Mouse (Mus musculus) liver, embryonic 15.5 days (tissue): ENCODE measurements at regions not wholly inside any gene's neighbourhood (a gene's known extent, or its start where the extent isn't known, plus 50 kb on each side); places are given as distances from the start of the nearest gene placed in this dataset.

ENCODE experiments used
- ATAC-seq: fragments of 200-750 bp; cut with Nextera tagmentation; 2 replicates; pipeline ENCODE4 v1.8.0; 2017; ENCODE audit warnings: moderate number of reproducible peaks, mild to moderate bottlenecking, moderate library complexity; ENCODE audit not compliant: insufficient read depth
- H3K27ac ChIP-seq: fragments of 300-500 bp; sonication (generic); replicated peaks from 2 replicates; pipeline ENCODE4 v1.5.1; 2015; ENCODE audit warnings: mild to moderate bottlenecking, inconsistent platforms
- H3K27me3 ChIP-seq: fragments of 300-500 bp; sonication (generic); 2 replicates; pipeline ENCODE4 v1.6.1; 2015; ENCODE audit warnings: mild to moderate bottlenecking, inconsistent platforms
- H3K36me3 ChIP-seq: fragments of 300-500 bp; sonication (generic); replicated peaks from 2 replicates; pipeline ENCODE4 v1.6.1; 2015; ENCODE audit warnings: moderate library complexity, mild to moderate bottlenecking, inconsistent platforms
- H3K4me1 ChIP-seq: fragments of 300-500 bp; sonication (generic); replicated peaks from 2 replicates; pipeline ENCODE4 v1.6.1; 2015; ENCODE audit warnings: inconsistent platforms
- H3K4me2 ChIP-seq: fragments of 300-500 bp; sonication (generic); 2 replicates; pipeline ENCODE4 v1.6.1; 2015; ENCODE audit warnings: moderate library complexity, mild to moderate bottlenecking, inconsistent platforms
- H3K4me3 ChIP-seq: fragments of 300-500 bp; sonication (generic); replicated peaks from 2 replicates; pipeline ENCODE4 v1.5.1; 2015; ENCODE audit warnings: mild to moderate bottlenecking, inconsistent platforms
- H3K9ac ChIP-seq: fragments of 300-500 bp; sonication (generic); 2 replicates; pipeline ENCODE4 v1.6.1; 2015; ENCODE audit warnings: moderate library complexity, mild to moderate bottlenecking, inconsistent platforms
- H3K9me3 ChIP-seq: fragments of 300-500 bp; sonication (generic); replicated peaks from 2 replicates; pipeline ENCODE4 v1.6.1; 2016; ENCODE audit warnings: inconsistent platforms
- WGBS: fragments of 180-500 bp; shearing (Covaris S2); methylation state at CpG from one replicate; pipeline ENCODE4 v1.1.7; 2015; ENCODE audit warnings: mixed read lengths; ENCODE audit not compliant: insufficient replicate concordance; 5-methylcytosine and 5-hydroxymethylcytosine counted together

DNA sequence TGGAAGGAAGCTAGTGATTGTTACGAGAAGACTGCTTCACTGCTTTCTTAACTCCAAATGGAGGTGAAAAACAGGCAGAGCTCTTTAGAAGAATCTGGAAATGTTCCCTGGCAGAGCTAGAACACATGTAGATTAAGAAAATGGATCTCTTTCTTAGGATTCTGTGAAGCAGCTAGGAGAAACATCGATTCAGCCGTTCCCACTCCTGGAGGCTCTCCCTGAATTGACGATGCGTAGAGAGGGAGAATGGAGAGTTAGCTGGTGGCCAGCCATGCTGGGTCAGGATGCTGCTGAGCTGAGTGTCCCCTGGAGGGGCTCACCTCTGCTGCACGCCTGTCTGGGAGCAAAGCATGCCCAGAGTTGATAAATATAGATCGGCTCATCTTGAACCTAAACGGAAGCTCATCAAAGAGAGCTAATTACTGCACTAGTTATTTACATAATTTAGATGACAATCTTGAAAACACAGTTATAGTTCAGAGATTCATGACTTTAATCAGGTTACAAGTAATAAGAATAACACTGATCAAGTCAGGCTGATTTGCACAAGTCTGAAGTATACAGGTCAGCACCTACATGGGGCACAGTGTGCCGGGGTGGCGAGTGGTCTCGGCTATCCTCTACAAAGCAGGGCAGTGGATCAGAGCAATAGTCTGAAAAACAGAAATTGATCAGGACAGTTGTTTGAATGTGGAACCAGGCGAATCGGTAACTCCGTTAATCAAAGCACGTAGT lies 273.0 kb downstream of the Rngtt start:
- Histone ChIP-seq H3K27me3 (no peaks in the 10 kb centered on the region), H3K9me3 (no peaks in the 10 kb centered on the region), H3K4me1 (peaks cover 9% of the 10 kb centered on the region), H3K9ac (no peak overlapping the region), H3K27ac (no peak overlapping the region), H3K4me3 (no peak overlapping the region), H3K4me2 (no peak overlapping the region), H3K36me3 (no peaks in the 10 kb centered on the region)
- no peak for ATAC-seq
- WGBS = 77% methylated on average over 15 of the region's 15 CpGs

DNA sequence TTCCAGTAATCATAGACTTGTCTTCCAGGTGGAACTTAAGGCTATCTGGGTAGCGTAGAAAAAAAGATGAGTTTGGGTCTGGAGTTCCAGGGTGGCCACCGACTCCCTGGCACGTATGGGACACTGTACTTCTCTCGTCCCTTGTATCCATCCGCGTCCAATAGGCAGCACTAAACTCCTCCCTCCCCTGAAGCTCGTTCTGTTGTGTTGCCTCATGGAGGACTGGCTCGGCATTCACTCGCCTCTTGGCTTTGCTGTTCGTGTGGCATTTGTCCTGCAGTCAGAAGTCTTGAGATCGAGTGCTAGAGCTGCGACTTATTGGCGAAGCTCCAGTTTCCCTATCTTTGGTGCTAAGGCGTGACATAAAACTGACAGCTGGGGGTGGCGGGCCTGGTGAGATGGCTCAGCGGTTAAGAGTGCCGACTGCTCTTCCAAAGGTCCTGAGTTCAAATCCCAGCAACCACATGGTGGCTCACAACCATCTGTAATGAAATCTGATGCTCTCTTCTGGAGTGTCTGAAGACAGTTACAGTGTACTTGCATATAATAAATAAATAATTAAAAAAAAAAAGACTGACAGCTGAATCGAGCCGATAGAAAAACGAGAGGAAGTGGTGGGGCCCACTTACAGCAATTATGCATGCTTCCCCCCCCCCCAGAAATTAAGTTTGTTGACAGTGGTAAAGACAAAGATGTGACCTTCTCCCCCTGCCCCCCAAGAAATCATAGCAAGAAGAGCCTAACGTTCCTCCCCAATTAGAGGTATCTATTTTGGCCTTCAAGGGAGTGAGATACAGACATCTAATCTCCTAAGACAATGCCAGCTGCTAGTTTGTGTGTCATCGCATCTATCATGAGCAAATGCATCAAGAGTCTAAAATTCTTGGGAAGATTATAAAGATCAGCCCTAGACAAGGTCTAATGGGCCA lies 274.1 kb downstream of the Rngtt start:
- WGBS = 69% methylated on average over 22 of the region's 22 CpGs
- no peak for ATAC-seq

DNA sequence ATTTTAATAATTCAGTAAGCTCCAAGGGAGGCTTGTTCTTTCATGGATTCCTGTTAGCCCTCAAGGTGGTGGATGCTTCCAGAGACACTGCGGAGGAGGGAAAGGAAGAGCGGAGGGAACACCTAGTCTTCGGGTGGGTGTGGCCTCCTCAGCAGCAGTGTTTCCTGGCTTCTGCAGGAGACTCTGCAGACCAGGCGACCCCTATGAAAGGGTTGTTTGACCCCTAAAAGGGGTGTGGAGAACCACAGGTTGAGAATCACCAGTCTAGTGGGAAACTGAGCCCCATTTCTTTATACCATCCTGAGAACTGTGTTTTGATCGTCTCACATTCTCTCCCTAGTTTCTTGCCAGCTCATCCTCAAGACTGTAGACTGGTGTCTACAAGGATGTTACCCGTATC lies 275.7 kb downstream of the Rngtt start:
- Histone ChIP-seq H3K4me1 (peaks cover 9% of the 10 kb centered on the region), H3K4me3 (no peak overlapping the region), H3K9ac (no peak overlapping the region), H3K9me3 (no peaks in the 10 kb centered on the region), H3K4me2 (no peak overlapping the region), H3K27ac (no peak overlapping the region), H3K27me3 (no peaks in the 10 kb centered on the region), H3K36me3 (no peaks in the 10 kb centered on the region)
- no peak for ATAC-seq
- 61% methylated on average over 6 of the region's 6 CpGs for WGBS

More for the DNA sequence above, 274.1 kb downstream of the Rngtt start:
- Histone ChIP-seq H3K4me2 (no peak overlapping the region), H3K4me1 (peaks cover 9% of the 10 kb centered on the region), H3K27me3 (no peaks in the 10 kb centered on the region), H3K9me3 (no peaks in the 10 kb centered on the region), H3K27ac (no peak overlapping the region), H3K9ac (no peak overlapping the region), H3K36me3 (no peaks in the 10 kb centered on the region), H3K4me3 (no peak overlapping the region)

GRCm38 (mm10) chr4:33586290-33586614 lies 276.1 kb downstream of the Rngtt start:
- Histone ChIP-seq H3K27me3 (no peaks in the 10 kb centered on the region), H3K4me3 (no peak overlapping the region), H3K27ac (no peak overlapping the region), H3K4me1 (peaks cover 9% of the 10 kb centered on the region), H3K4me2 (no peak overlapping the region), H3K9ac (no peak overlapping the region), H3K9me3 (no peaks in the 10 kb centered on the region), H3K36me3 (no peaks in the 10 kb centered on the region)
- ATAC-seq = no peak
- 53% methylated on average over 4 of the region's 4 CpGs for WGBS

- H3K9ac ChIP-seq = no peak overlapping the region
- no peaks in the 10 kb centered on the region for H3K36me3 ChIP-seq
- H3K27ac ChIP-seq = no peak overlapping the region
- H3K4me1 ChIP-seq = peaks cover 9% of the 10 kb centered on the region
- no peaks in the 10 kb centered on the region for H3K27me3 ChIP-seq
- H3K4me2 ChIP-seq = peak overlapping the region; percentile 24
- 15% methylated on average over 15 of the region's 15 CpGs for WGBS
- H3K9me3 ChIP-seq = no peaks in the 10 kb centered on the region
- no peak overlapping the region for H3K4me3 ChIP-seq
- no peak for ATAC-seq
Observed at GRCm38 (mm10) chr4:33586615-33587451, 276.7 kb downstream of the Rngtt start.

- Histone ChIP-seq H3K4me2 (no peak overlapping the region), H3K4me1 (peaks cover 9% of the 10 kb centered on the region), H3K4me3 (no peak overlapping the region), H3K27ac (no peak overlapping the region), H3K9me3 (no peaks in the 10 kb centered on the region), H3K9ac (no peak overlapping the region), H3K27me3 (no peaks in the 10 kb centered on the region), H3K36me3 (no peaks in the 10 kb centered on the region)
- 46% methylated on average over 11 of the region's 11 CpGs for WGBS
- ATAC-seq = no peak
Observed at GRCm38 (mm10) chr4:33587666-33588065, 277.6 kb downstream of the Rngtt start.

DNA sequence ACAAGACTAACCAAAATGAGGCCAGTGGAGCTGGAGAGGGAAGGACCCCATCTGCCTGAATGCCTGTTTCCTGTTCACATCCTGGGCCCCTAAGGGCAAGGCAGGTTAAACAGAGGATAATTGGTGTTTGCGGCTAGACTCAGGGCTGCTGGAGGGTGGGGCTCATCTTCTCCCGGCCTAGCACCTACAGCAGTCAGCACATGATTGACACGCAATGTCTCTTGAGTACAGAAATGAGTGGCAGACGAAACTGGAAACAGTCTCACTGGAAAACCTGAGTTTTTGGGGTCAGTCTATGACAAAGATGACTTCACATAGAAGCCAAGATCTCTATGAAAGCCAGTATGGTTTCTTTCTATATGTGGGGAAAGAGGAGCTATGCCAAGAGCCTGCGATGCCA lies 278.0 kb downstream of the Rngtt start:
- no peak overlapping the region for H3K9ac ChIP-seq
- H3K36me3 ChIP-seq = no peaks in the 10 kb centered on the region
- no peaks in the 10 kb centered on the region for H3K9me3 ChIP-seq
- 48% methylated on average over 5 of the region's 5 CpGs for WGBS
- peaks cover 9% of the 10 kb centered on the region for H3K4me1 ChIP-seq
- ATAC-seq = no peak
- no peak overlapping the region for H3K4me2 ChIP-seq
- H3K27me3 ChIP-seq = no peaks in the 10 kb centered on the region
- H3K4me3 ChIP-seq = no peak overlapping the region
- H3K27ac ChIP-seq = no peak overlapping the region

DNA sequence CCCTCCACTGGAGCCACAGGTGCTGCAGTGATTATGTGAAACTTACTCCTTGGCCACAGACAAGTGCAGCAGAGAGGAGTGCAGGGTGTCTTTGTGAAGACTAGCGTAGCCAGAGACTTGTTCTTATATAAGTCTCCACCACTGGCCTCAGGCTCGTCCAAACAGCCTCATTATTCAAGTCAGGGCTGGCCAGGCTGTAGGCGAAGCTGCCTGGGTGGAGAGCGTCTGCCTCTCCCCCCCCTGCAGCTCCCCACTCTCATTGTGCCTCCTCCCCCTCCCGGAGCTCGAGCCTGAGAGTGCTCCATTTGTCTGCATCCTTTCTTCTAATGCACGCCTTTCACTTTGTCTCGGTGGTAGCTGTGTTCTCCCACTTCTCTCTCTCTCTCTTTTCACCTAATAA lies 279.1 kb downstream of the Rngtt start:
- WGBS = 25% methylated on average over 8 of the region's 8 CpGs

DNA sequence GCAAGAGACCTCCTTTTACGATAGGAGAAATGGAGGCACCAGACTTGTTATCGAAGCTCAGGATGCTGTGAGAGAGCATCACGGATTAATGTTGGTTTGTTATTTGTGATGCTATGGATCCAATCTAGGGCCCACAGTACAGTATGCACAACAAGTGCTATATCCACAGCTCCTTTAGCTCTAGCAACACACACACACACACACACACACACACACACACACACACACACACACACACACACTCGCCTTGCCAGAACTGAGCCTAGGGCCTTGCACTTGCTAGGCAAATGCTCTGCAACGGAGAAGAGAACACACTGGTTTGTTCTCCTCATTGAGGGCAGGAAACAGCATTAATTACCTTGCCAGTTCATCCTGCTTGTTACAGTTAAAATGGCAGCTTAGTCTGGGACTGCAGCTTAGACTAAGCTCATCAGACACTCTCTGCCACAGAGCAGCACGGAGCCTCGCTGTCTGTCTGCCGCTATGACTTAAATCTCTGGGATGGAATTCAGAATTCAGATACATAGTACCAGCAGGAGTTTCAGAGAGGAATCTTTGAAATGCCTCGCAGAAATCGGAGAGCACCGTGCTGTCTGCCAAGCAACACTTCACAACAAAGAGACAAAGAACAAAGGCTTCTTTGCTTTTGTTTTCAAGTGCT lies 285.0 kb downstream of the Rngtt start:
- no peak for ATAC-seq
- Histone ChIP-seq H3K4me1 (no peaks in the 10 kb centered on the region), H3K9ac (no peak overlapping the region), H3K4me3 (no peak overlapping the region), H3K27ac (no peak overlapping the region), H3K4me2 (no peak overlapping the region), H3K27me3 (no peaks in the 10 kb centered on the region), H3K9me3 (no peaks in the 10 kb centered on the region), H3K36me3 (no peaks in the 10 kb centered on the region)
- 51% methylated on average over 11 of the region's 11 CpGs for WGBS

More for the DNA sequence above, 279.1 kb downstream of the Rngtt start:
- Histone ChIP-seq H3K27ac (no peak overlapping the region), H3K36me3 (no peaks in the 10 kb centered on the region), H3K27me3 (no peaks in the 10 kb centered on the region), H3K9me3 (no peaks in the 10 kb centered on the region), H3K4me1 (peaks cover 9% of the 10 kb centered on the region), H3K4me3 (no peak overlapping the region), H3K9ac (no peak overlapping the region), H3K4me2 (no peak overlapping the region)
- no peak for ATAC-seq

GRCm38 (mm10) chr4:33595763-33596162 lies 285.7 kb downstream of the Rngtt start:
- Histone ChIP-seq H3K4me2 (no peak overlapping the region), H3K27me3 (no peaks in the 10 kb centered on the region), H3K9me3 (no peaks in the 10 kb centered on the region), H3K27ac (no peak overlapping the region), H3K9ac (no peak overlapping the region), H3K36me3 (no peaks in the 10 kb centered on the region), H3K4me3 (no peak overlapping the region), H3K4me1 (no peaks in the 10 kb centered on the region)
- no peak for ATAC-seq
- WGBS = 66% methylated on average over 9 of the region's 9 CpGs
